Mouse (Mus musculus) telencephalon, adult 2 months (tissue): Measurements from ENCODE around the gene Gm21060.
"Not testable (repeated sequence)": the region's sequence is repeated elsewhere in the genome, so short reads cannot be mapped to it uniquely, and the experiment has no call there.

ENCODE experiments used
- DNase-seq: peaks from one replicate; pipeline ENCODE4 v3.0.0-alpha.2; 2011; ENCODE audit warnings: low read depth, low spot score

Gm21060 gene

DNA sequence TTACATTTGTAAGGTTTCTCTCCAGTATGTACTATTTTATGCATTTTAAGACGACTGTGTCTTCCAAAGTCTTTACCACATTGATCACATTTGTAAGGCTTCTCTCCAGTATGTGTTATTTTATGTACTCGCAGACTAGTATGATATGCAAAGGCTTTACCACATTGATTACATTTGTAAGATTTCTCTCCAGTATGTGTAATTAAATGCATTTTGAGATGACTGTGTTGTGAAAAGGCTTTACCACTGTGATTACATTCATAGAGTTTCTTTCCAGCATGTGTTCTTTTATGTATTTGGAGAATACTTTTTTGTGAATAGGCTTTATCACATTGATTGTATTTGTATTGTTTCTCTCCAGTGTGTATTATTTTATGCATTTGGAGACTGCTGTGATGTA, at the start of gene Gm21060:
TSS of gene Gm21060 (minus strand) at position 101 of the 400 bp plus-strand sequence.
- DNase-seq: no peak

GRCm38 (mm10) chr19:61320844-61321243, 24.0 kb upstream of the Gm21060 start:
- DNase-seq: not testable (repeated sequence)

DNA sequence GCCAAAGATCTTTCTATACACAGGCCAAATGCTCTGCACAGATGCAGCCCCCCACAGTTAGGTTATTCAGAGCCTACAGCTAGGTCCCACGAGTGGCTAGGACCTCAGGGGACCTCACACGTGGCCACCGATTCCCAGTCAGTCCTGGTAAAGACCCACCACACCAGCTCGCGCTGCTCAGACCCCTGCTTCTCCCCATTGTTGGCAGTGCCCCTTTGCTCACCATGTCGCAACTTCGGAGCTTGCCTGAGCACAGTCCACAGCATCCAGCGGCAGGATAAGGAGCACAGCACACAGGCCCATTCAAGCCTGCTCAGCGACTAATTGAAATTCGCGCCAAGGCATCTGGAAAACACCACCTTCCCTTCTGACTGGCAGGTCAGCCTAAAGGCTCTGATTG, 16.3 kb upstream of the Gm21060 start:
- DNase-seq: not testable (repeated sequence)

- DNase-seq: not testable (repeated sequence)
Observed at GRCm38 (mm10) chr19:61312400-61312799, 15.5 kb upstream of the Gm21060 start.

- not testable (repeated sequence) for DNase-seq
Observed at GRCm38 (mm10) chr19:61308083-61308482, 11.2 kb upstream of the Gm21060 start.

DNA sequence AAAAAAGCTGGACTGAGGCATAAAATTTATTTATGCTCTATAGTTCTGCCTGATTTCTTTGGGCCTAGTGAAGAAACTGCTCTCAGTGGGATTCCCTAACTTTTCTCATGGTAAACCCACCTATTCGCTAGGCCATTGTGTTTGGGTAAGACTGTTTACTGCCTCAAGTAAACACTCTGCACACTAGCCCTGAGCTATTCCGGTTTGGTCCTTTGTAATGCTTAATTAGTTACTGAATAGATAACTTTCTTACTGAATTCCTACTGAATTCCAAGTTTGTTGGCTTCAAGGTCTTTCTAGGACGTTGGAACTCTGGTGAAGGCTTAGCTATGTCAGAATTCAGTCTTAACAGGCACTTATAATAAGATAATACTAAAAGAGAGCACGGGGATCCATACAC, 11.8 kb downstream of the Gm21060 start:
- not testable (repeated sequence) for DNase-seq

- DNase-seq: no peak
Observed at GRCm38 (mm10) chr19:61283581-61283980, 13.3 kb downstream of the Gm21060 start.

DNA sequence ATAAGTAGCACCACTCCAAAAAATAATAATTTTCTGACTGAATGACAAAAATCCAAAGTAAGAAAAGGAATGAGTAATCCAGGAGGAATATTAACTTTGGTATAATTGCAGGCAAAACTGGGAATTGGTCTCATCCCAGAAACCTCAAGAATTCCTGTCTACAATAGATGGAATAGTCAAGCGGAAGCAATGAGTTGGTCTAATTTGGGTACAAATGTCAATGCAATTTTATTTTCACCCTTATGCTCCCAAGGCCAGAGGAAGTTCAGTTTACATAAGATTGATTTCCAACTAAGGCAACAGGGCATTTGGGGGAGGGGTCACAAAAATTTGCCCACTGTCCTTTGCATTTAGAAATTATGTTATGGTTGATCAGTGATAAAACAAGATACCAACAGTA, 21.4 kb downstream of the Gm21060 start:
- DNase-seq: no peak

DNA sequence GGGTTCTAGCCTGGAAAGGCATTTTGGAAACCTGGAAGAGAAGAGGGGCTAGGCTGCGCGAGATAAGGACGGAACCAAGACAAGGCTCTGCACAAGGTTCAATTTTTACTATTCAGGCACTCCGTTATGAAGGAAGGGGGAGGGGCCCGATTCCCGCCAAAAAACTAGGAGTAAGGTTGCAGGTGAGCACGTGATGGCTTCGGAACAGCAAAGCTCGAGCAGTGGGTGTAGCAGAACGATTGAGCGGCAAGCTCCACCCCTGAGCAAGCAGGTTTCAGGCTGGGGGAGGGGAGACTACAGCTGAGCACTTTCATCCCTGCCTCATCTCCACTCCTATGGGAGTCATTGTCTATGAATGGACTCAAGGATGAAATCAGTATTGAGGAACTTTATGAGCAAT, 27.7 kb downstream of the Gm21060 start:
- not testable (repeated sequence) for DNase-seq

DNA sequence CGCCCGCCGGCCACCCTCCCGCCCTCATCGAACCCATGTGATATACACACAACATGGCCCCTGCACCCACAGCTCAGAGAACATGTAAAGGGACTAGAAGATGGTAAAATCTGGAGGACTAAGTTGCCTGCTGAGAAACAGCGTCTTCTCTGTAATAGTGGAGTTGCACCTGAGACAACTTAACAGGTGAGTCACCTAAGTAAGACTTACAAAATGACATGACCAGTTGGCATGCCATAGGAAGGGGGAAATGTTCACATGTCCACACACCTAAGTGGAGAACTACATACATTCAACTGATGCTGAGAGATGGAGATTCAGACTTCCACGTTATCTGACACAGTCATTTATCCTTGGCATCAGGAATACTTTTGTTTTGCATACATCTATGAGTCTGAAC, 29.7 kb downstream of the Gm21060 start:
- no peak for DNase-seq

DNA sequence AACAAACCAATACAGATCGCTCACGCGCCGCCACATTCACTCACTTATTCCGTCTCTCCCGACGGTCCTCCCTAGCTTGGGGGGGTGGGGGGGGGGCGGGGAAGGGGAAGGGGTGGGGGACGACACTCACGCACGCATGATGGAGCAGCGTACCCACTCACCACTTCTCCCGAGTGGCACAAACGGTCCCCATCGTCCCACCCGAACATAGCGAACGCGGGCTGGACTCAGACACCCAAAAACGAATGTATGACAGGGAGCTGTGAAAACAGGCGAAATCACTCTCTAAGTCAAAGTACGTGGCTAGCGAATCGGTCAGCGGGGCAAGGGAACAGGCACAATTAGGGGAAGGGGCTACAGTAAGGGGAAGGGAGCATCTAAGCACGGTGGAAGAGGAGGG, 30.2 kb downstream of the Gm21060 start:
- no peak for DNase-seq

- no peak for DNase-seq
Observed at GRCm38 (mm10) chr19:61266246-61266615, 30.6 kb downstream of the Gm21060 start.

DNA sequence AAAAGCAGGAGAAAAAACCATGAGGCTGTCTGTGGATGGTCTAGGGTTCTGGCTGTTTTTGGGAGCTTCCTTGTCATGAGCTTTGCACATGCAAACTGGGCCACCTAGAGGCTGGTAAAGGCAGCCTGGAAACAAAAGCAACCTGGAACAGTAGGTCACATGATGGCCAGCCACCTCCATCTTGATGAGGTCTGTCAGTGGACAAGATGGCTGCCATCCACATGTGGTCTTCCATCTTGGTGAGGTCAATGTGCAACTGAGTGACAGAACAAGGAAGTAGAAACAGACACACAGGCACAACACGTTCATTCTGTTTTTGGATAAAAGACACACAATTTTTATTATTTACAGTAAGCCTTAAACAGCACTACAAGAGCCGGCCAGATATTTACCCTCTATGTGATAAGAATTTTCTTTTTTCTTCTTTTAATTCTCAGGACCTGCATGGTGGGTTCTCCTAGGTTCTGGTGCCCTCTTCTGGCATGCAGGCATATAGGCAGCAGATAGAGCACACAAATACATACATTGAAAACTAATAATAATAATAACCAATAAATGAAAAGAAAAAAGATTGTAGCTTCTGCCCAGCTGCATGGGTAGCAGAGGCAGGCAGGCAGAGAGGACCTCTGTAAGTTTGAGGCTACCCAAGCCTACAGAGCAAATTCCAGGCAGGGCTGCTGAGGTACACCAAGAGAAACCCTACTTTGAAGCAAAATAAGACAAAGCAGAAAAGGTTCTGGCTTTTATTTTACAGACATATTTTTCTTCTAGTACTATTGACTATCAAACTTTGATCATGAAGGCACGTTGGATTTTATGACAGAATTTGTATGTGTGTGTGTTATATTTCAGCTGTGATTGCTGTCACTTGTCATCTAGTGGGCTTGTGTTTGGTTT, 31.3 kb downstream of the Gm21060 start:
- peak; percentile 67 for DNase-seq

DNA sequence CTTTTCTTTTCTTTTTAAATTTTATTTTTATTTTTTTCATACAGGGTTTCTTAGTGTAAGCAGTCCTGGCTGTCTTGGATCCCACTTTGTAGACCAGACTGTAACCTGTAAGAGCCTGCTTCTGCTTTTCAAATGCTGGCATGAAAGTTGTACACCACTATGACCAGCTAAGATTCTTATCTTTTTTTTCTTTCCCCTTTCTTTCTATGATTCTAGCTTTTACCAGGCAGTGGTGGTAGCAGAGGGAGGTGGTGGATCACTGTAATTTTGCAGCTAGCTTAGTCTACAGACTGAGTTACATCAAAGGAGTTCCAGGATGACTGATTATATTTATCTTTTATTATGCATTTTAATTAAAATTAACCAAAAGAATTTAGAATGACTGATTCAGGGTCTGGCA, 31.9 kb downstream of the Gm21060 start:
- no peak for DNase-seq

DNA sequence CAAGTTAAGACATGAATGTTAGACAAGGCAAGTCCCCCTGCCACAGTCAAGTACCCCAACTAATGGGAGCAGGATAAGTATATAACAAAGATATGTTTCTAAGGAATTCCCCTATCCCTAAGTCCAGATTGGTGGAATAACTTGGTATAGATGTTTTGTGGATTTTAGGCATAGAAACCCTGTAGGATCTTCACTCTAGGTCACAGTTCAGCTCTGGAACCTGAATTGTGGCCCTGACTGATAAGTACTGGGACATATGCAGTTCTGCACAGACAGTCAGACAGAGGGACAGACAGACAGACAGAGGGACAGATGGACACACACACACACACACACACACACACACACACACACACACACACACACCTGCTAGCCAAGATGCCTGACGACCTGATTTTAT, 32.6 kb downstream of the Gm21060 start:
- no peak for DNase-seq

- DNase-seq: no peak
Observed at GRCm38 (mm10) chr19:61261241-61261640, 35.6 kb downstream of the Gm21060 start.

GRCm38 (mm10) chr19:61257733-61258132, 39.1 kb downstream of the Gm21060 start:
- no peak for DNase-seq

DNA sequence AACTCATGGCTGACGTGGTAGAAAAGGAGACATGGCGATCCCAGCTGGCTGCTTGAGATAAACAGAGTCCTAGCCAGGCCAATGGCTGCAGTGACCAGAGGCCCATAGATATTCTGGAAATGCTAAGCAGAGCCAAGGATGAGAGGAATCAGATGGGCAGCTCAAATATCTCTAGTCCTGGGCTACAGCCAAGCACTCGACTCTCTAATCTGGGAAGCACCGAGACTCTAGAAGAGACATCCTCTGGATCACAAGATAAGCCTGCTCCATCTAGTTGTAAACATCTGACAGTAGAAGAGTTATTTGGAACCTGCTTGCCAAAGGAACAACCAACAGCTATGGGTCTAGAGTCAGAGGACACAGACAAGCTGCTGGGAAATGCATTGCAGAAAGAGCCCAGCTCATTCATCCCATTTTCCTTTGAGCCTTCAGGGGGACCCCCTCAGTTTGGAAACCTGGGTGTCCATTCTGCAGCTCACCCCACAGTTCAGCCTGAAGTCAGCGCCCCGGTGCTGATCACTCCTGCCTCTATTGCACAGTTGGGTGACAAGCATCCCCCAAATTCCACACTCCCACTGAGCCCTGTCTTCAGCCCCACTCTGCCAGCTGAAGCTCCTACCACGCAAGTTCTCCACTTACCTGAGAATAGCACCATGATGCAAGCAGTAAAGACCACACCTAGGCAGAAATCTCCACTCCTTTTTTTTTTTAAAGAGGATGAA, 40.5 kb downstream of the Gm21060 start:
- no peak for DNase-seq

DNA sequence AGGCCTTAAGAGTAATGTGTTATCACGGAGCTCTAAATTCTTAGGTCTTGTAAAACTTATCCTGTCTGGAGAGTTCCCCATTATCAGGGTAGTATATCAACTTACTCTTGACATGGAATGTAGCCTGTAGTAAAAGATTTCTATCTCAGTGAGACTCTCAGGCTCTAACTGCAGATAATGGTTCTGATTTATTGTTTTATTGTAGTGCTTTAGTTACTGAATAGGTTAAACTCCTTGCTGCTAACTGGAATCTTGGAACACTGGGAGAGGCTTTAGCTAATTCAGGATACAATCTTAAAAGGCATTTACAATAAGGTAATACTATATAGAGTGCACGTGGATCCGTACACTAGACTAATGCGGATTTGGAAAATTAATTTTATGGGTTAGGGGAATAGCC, 49.5 kb downstream of the Gm21060 start:
- DNase-seq: not testable (repeated sequence)
